Mouse (Mus musculus) liver, adult 2 months (tissue): ENCODE data around the gene Ttc39a. TPM values are rescaled to one million over a fixed set of nuclear protein-coding genes. Genes with fewer than 3 reads are reported as not detected.

Experiments used
- DNase-seq: peaks from one replicate; pipeline ENCODE4 v3.0.0-alpha.2; 2011; ENCODE audit warnings: low read depth, low spot score; ENCODE audit errors: extremely low read depth
- H3K27ac ChIP-seq: fragments of 200-500 bp; replicated peaks from 2 replicates; pipeline ENCODE4 v1.5.1; 2012; ENCODE audit warnings: low read depth, mild to moderate bottlenecking, control low read depth, inconsistent platforms, low read length; ENCODE audit not compliant: insufficient read depth
- H3K27me3 ChIP-seq: fragments of 200-500 bp; 2 replicates; pipeline ENCODE4 v1.6.1; 2012; ENCODE audit warnings: mild to moderate bottlenecking, moderate library complexity, low read length, inconsistent platforms; ENCODE audit not compliant: control insufficient read depth, insufficient read depth
- H3K36me3 ChIP-seq: fragments of 200-500 bp; 2 replicates; pipeline ENCODE4 v1.6.1; 2012; ENCODE audit warnings: low read length, inconsistent platforms; ENCODE audit not compliant: control insufficient read depth, insufficient read depth
- H3K4me1 ChIP-seq: fragments of 200-500 bp; 2 replicates; pipeline ENCODE4 v1.6.1; 2011; ENCODE audit warnings: low read length; ENCODE audit not compliant: control insufficient read depth, insufficient read depth
- H3K4me3 ChIP-seq: fragments of 200-500 bp; 2 replicates; pipeline ENCODE4 v1.5.1; 2011; ENCODE audit warnings: low read depth, mild to moderate bottlenecking, control low read depth, low read length, moderate library complexity; ENCODE audit not compliant: insufficient read depth
- H3K79me2 ChIP-seq: fragments of 200-500 bp; 2 replicates; pipeline ENCODE4 v1.6.1; 2012; ENCODE audit warnings: inconsistent platforms, mild to moderate bottlenecking, low read length, moderate library complexity; ENCODE audit not compliant: control insufficient read depth, insufficient read depth
- H3K9ac ChIP-seq: fragments of 200-500 bp; 2 replicates; pipeline ENCODE4 v1.6.1; 2012; ENCODE audit warnings: low read depth, mild to moderate bottlenecking, control low read depth, inconsistent platforms, low read length
- CTCF ChIP-seq: fragments of 200-500 bp; IDR thresholded peaks from 2 replicates; pipeline ENCODE4 v1.5.1; 2011; ENCODE audit warnings: low read depth, low read length, control low read depth
- POLR2A ChIP-seq: fragments of 200-500 bp; IDR thresholded peaks from 2 replicates; pipeline ENCODE4 v1.6.1; 2011; ENCODE audit warnings: low read length, control low read depth; ENCODE audit not compliant: insufficient read depth; ENCODE audit errors: extremely low read depth
- WGBS: fragments of 180-500 bp; shearing (Covaris S2); methylation state at CpG from one replicate; pipeline ENCODE4 v1.1.7; 2018; 5-methylcytosine and 5-hydroxymethylcytosine counted together
- polyA plus RNA-seq: library from polyadenylated mRNA; depleted of rRNA; stranded (reverse); fragments of >200 nt; gene quantifications from 2 replicates; pipeline ENCODE4 v1.2.3, GENCODE M21; 2012; rRNA removed
- total RNA-seq: library from RNA; depleted of rRNA; stranded (reverse); fragments of >200 nt; gene quantifications from 2 replicates; pipeline ENCODE4 v1.2.3, GENCODE M21; 2014; rRNA removed

The Ttc39a gene
- total and polyA plus RNA-seq, 2 experiments: 1.1 to 1.7 TPM

- Histone ChIP-seq H3K9ac (no peak overlapping the region), H3K4me3 (no peak overlapping the region), H3K27ac (no peak overlapping the region), H3K79me2 (peaks cover under 1% of the 10 kb centered on the region; the same call in 1 of the 2 replicates), H3K27me3 (no peaks in the 10 kb centered on the region), H3K4me1 (no peaks in the 10 kb centered on the region; the same call in 1 of the 2 replicates), H3K36me3 (no peaks in the 10 kb centered on the region)
- WGBS: 76% methylated on average over 2 of the region's 2 CpGs
- no peak for DNase-seq
- TF ChIP-seq CTCF (no peak), POLR2A (no peak)
These were observed 75.0 kb downstream of the Ttc39a start for GRCm38 (mm10) chr4:109481424-109481823.

GRCm38 (mm10) chr4:109482701-109483100, 76.3 kb downstream of the Ttc39a start:
- WGBS: 29% methylated on average over 1 of the region's 1 CpGs
- Histone ChIP-seq H3K27me3 (no peaks in the 10 kb centered on the region), H3K36me3 (no peaks in the 10 kb centered on the region), H3K79me2 (no peaks in the 10 kb centered on the region), H3K27ac (no peak overlapping the region), H3K4me1 (no peaks in the 10 kb centered on the region; the same call in 1 of the 2 replicates), H3K9ac (no peak overlapping the region), H3K4me3 (no peak overlapping the region)
- TF ChIP-seq POLR2A (no peak), CTCF (no peak)
- DNase-seq: peak; percentile 46

- Histone ChIP-seq H3K27ac (no peak within 1 kb of the TSS), H3K79me2 (no peaks in the 10 kb centered on the region), H3K27me3 (no peaks in the 10 kb centered on the region), H3K36me3 (no peaks in the 10 kb centered on the region), H3K9ac (no peak within 1 kb of the TSS), H3K4me3 (no peak within 1 kb of the TSS), H3K4me1 (no peaks in the 10 kb centered on the region; the same call in 1 of the 2 replicates)
- peak; percentile 46 for DNase-seq
- TF ChIP-seq CTCF: no peak
- WGBS: 77% methylated on average over 3 of the region's 3 CpGs
These were observed 78.2 kb downstream of the Ttc39a start, which contains the start of gene Rnf11 for GRCm38 (mm10) chr4:109484621-109485020. Gene Rnf11 (minus strand): TSS chr4:109484728.

- Histone ChIP-seq H3K27me3 (no peaks in the 10 kb centered on the region), H3K27ac (no peak overlapping the region), H3K4me1 (no peaks in the 10 kb centered on the region; the same call in 1 of the 2 replicates), H3K36me3 (no peaks in the 10 kb centered on the region), H3K9ac (no peak overlapping the region), H3K4me3 (no peak overlapping the region), H3K79me2 (no peaks in the 10 kb centered on the region)
- WGBS: 85% methylated on average over 1 of the region's 1 CpGs
- DNase-seq: no peak
- TF ChIP-seq CTCF (no peak), POLR2A (no peak)
These were observed 82.4 kb downstream of the Ttc39a start for GRCm38 (mm10) chr4:109488812-109489211.

GRCm38 (mm10) chr4:109493581-109493980, 87.2 kb downstream of the Ttc39a start:
- H3K27me3 ChIP-seq: no peaks in the 10 kb centered on the region
- H3K79me2 ChIP-seq: no peaks in the 10 kb centered on the region
- H3K36me3 ChIP-seq: no peaks in the 10 kb centered on the region
- H3K27ac ChIP-seq: no peak overlapping the region
- H3K4me1 ChIP-seq: no peaks in the 10 kb centered on the region
- no peak for TF ChIP-seq POLR2A
- no peak for TF ChIP-seq CTCF
- H3K4me3 ChIP-seq: no peak overlapping the region
- DNase-seq: no peak
- no peak overlapping the region for H3K9ac ChIP-seq

Other genes with a start within 250 kb of the Ttc39a start
- gene Osbpl9, start 204.4 kb upstream of the Ttc39a start, total RNA-seq: 116 and 128 TPM in 2 replicates
- 116 and 125 TPM in 2 replicates for gene Osbpl9, start 204.4 kb upstream of the Ttc39a start, polyA plus RNA-seq
- gene Calr4, start 172.1 kb upstream of the Ttc39a start, total RNA-seq: not detected in 2 replicates
- gene Calr4, start 172.1 kb upstream of the Ttc39a start, polyA plus RNA-seq: not detected in 2 replicates
- 29.6 and 33.5 TPM in 2 replicates for gene Eps15, start 126.4 kb upstream of the Ttc39a start, total RNA-seq
- 4.7 and 5.5 TPM in 2 replicates for gene Eps15, start 126.4 kb upstream of the Ttc39a start, polyA plus RNA-seq
- gene Rnf11, start 78.1 kb downstream of the Ttc39a start, total RNA-seq: 42.6 and 48.7 TPM in 2 replicates
- gene Rnf11, start 78.1 kb downstream of the Ttc39a start, polyA plus RNA-seq: 33.5 and 42.6 TPM in 2 replicates
- not detected in 2 replicates for gene 4930522H14Rik, start 124.7 kb downstream of the Ttc39a start, total RNA-seq
- not detected in 2 replicates for gene 4930522H14Rik, start 124.7 kb downstream of the Ttc39a start, polyA plus RNA-seq